Comparison of ENCODE assay signal across 12 mouse cellular contexts in the genomic region with DNA sequence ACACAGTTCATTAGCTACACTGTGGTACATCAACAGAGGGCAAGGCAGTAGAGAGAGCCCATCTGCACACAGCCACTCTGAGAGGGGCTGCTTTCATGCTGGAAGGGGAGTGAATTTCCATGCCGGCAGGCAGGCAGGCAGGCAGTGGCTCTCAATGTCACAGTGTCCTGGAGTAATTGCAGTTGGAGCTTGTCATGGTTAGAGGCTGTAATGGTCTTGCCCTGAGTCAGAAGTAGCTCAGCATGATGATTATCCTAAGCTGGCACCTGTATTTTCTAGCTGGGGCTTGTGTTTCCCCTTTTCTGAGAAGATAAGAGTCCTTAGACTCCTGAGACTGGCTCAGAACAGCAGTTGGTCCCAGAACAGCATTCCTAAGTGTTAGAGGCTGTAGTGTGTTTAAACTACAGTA. TPM values are rescaled to one million over a fixed set of nuclear protein-coding genes. Genes with fewer than 3 reads are reported as not detected.
DNase-seq lines count a peak whose midpoint lies in the region; ATAC-seq and TF ChIP-seq lines count a peak whose summit lies in the region.
"Had no signal": no experiment of that assay in that cellular context is flagged by ENCODE, and none has a peak within 500 bp of the region (broad histone marks: within the 10 kb centered on the region; RNA-seq: fewer than 3 reads in every experiment).

No protein-coding gene starts in this region.

- no peak overlapping the region for H3K4me2 ChIP-seq in heart, embryonic 14.5 days (ENCODE audit: low read length)
- H3K4me2 ChIP-seq in midbrain, embryonic 11.5 days, result no peak overlapping the region
- H3K4me2 ChIP-seq in hindbrain, postnatal 0 days (ENCODE audit: low read depth, low read length), result no peak overlapping the region
- H3K4me2 ChIP-seq: midbrain, embryonic 12.5 days had no signal

- no peak for TF ChIP-seq CTCF in hindbrain, postnatal 0 days (IDR thresholded peaks at IDR 0.05; ENCODE audit: low read depth)
- no peak for TF ChIP-seq CTCF in olfactory bulb, adult 2 months (IDR thresholded peaks at IDR 0.05; ENCODE audit: insufficient read depth, low read depth, low read length)

- no peak overlapping the region for H3K4me3 ChIP-seq in heart, embryonic 14.5 days (ENCODE audit: control insufficient read depth in 1 of 2, insufficient read depth in 1 of 2, low read depth in 1 of 2, low read length in 2 of 2)
- no peak overlapping the region for H3K4me3 ChIP-seq in midbrain, embryonic 11.5 days (ENCODE audit: low read depth, low read length)
- H3K4me3 ChIP-seq in midbrain, embryonic 10.5 days, result no peak overlapping the region
- no peak overlapping the region for H3K4me3 ChIP-seq in hindbrain, postnatal 0 days (ENCODE audit: low read length)
- H3K4me3 ChIP-seq in olfactory bulb, adult 2 months (ENCODE audit: insufficient read depth, low read depth, low read length), result no peak overlapping the region
- H3K4me3 ChIP-seq: midbrain, embryonic 12.5 days had no signal

- 29% methylated on average over 1 of the region's 1 CpGs for WGBS in heart, embryonic 14.5 days
- 53% methylated on average over 1 of the region's 1 CpGs for WGBS in midbrain, embryonic 11.5 days
- 63% methylated on average over 1 of the region's 1 CpGs for WGBS in midbrain, embryonic 10.5 days
- 0% methylated on average over 1 of the region's 1 CpGs for WGBS in hindbrain, postnatal 0 days
- WGBS in olfactory bulb, adult 2 months, result 23% methylated on average over 1 of the region's 1 CpGs

- H3K9me3 ChIP-seq in heart, embryonic 14.5 days (ENCODE audit: control insufficient read depth, low read length), result no peaks in the 10 kb centered on the region
- no peaks in the 10 kb centered on the region for H3K9me3 ChIP-seq in midbrain, embryonic 11.5 days (ENCODE audit: control insufficient read depth, low read length)
- no peaks in the 10 kb centered on the region for H3K9me3 ChIP-seq in midbrain, embryonic 10.5 days (replicated peaks)
- H3K9me3 ChIP-seq in hindbrain, postnatal 0 days (ENCODE audit: low read length), result no peaks in the 10 kb centered on the region
- H3K9me3 ChIP-seq: midbrain, embryonic 12.5 days had no signal

- no peaks in the 10 kb centered on the region for H3K27me3 ChIP-seq in heart, embryonic 14.5 days (ENCODE audit: control insufficient read depth, insufficient read depth, low read length)
- H3K27me3 ChIP-seq in midbrain, embryonic 11.5 days (ENCODE audit: control insufficient read depth, insufficient read depth, low read length), result no peaks in the 10 kb centered on the region
- no peaks in the 10 kb centered on the region for H3K27me3 ChIP-seq in midbrain, embryonic 10.5 days (ENCODE audit: low read depth, poor library complexity, severe bottlenecking)
- H3K27me3 ChIP-seq in hindbrain, postnatal 0 days (ENCODE audit: insufficient read depth, low read length), result no peaks in the 10 kb centered on the region
- H3K27me3 ChIP-seq: midbrain, embryonic 12.5 days had no signal

- peak overlapping the region; percentile 9; the same call in 1 of the 2 replicates for H3K9ac ChIP-seq in heart, embryonic 14.5 days (ENCODE audit: low read length)
- no peak overlapping the region for H3K9ac ChIP-seq in midbrain, embryonic 11.5 days (ENCODE audit: low read length)
- H3K9ac ChIP-seq in hindbrain, postnatal 0 days (replicated peaks; ENCODE audit: low read length), result no peak overlapping the region
- H3K9ac ChIP-seq: midbrain, embryonic 12.5 days had no signal

- DNase-seq in heart, adult 18-20 months, result no peak
- DNase-seq in midbrain, embryonic 11.5 days (ENCODE audit: low spot score, missing footprints), result peak; percentile 69
- DNase-seq in midbrain, embryonic 10.5 days (ENCODE audit: low spot score), result no peak
- no peak for DNase-seq in hindbrain, postnatal 0 days (ENCODE audit: low spot score)
- DNase-seq in left cerebral cortex, adult 9 months (ENCODE audit: low spot score in 2 of 2), result no peak
- DNase-seq: cerebellum, adult 2 months; embryo, embryonic 11 days; spleen, adult 18-20 months had no signal

- no peak for TF ChIP-seq POLR2A in olfactory bulb, adult 2 months (IDR thresholded peaks at IDR 0.05; ENCODE audit: insufficient read depth, low read depth, low read length)

- ATAC-seq in heart, embryonic 14.5 days (ENCODE audit: insufficient number of reproducible peaks, insufficient read depth, low FRiP score, low read depth), result peak; percentile 62
- ATAC-seq in midbrain, embryonic 11.5 days (ENCODE audit: low FRiP score), result no peak
- peak; percentile 38; the same call in 1 of the 2 replicates for ATAC-seq in hindbrain, postnatal 0 days
- ATAC-seq: intestine, embryonic 16.5 days had no signal

- peaks cover 22 to 45% of the 10 kb centered on the region in 2 experiments for H3K4me1 ChIP-seq in heart, embryonic 14.5 days (ENCODE audit: control insufficient read depth in 2 of 2, insufficient read depth in 2 of 2, low read length in 2 of 2)
- H3K4me1 ChIP-seq in midbrain, embryonic 11.5 days (ENCODE audit: control insufficient read depth, insufficient read depth, low read length), result no peaks in the 10 kb centered on the region
- H3K4me1 ChIP-seq in midbrain, embryonic 10.5 days, result peaks cover 14% of the 10 kb centered on the region
- no peaks in the 10 kb centered on the region for H3K4me1 ChIP-seq in hindbrain, postnatal 0 days (ENCODE audit: insufficient read depth, low read length)
- H3K4me1 ChIP-seq in olfactory bulb, adult 2 months (ENCODE audit: control insufficient read depth, insufficient read depth, low read length), result peaks cover 20% of the 10 kb centered on the region

- H3K36me3 ChIP-seq in heart, embryonic 14.5 days (ENCODE audit: control insufficient read depth, insufficient read depth, low read length), result peaks cover 31% of the 10 kb centered on the region
- H3K36me3 ChIP-seq in midbrain, embryonic 11.5 days (ENCODE audit: control insufficient read depth, insufficient read depth, low read length), result no peaks in the 10 kb centered on the region
- H3K36me3 ChIP-seq in midbrain, embryonic 10.5 days, result peaks cover 20% of the 10 kb centered on the region
- H3K36me3 ChIP-seq in hindbrain, postnatal 0 days (ENCODE audit: insufficient read depth, low read length), result peaks cover 9% of the 10 kb centered on the region; the same call in 1 of the 2 replicates

- H3K27ac ChIP-seq in heart, embryonic 14.5 days (replicated peaks in 1 of 2; ENCODE audit: control insufficient read depth in 1 of 2, insufficient read depth in 1 of 2, low read depth in 2 of 2, low read length in 2 of 2), result peak overlapping the region; percentile 79 to 89
- H3K27ac ChIP-seq in midbrain, embryonic 11.5 days (ENCODE audit: low read depth, low read length), result no peak overlapping the region
- H3K27ac ChIP-seq in midbrain, embryonic 10.5 days (replicated peaks), result no peak overlapping the region
- peak overlapping the region; percentile 26; the same call in 1 of the 2 replicates for H3K27ac ChIP-seq in hindbrain, postnatal 0 days
- H3K27ac ChIP-seq in olfactory bulb, adult 2 months (ENCODE audit: insufficient read depth, low read depth, low read length), result 0 out of 2 replicates have a peak overlapping the region, but pooled peaks have one; percentile 40
- H3K27ac ChIP-seq: midbrain, embryonic 12.5 days had no signal

RNA-seq across cellular contexts. Expression of a gene that starts 15.6 kb away (rescaled TPM):
- 57.9 and 65.1 TPM in 2 replicates for polyA plus RNA-seq in heart, embryonic 14.5 days (2014; fragmentation: Nextera tagmentation; extraction: Ambion mirVana)
- 100 to 1,000 TPM; 125 to 130 TPM for total RNA-seq in heart, adult 18-20 months (2021)
- polyA plus RNA-seq in midbrain, embryonic 11.5 days (2014; fragmentation: Nextera tagmentation; extraction: Ambion mirVana), result 41.4 and 41.8 TPM in 2 replicates
- 40.0 and 48.7 TPM in 2 replicates for polyA plus RNA-seq in midbrain, embryonic 10.5 days (2016; fragmentation: Nextera tagmentation; extraction: Ambion mirVana)
- 88.3 and 97.5 TPM in 2 replicates for total RNA-seq in hindbrain, postnatal 0 days (2014; rRNA removed)
- 117 and 122 TPM in 2 replicates for polyA plus RNA-seq in hindbrain, postnatal 0 days (2015; fragmentation: Nextera tagmentation; extraction: Ambion mirVana)
- polyA plus RNA-seq in olfactory bulb, adult 2 months (2012; ENCODE audit: insufficient read depth, insufficient read length, low replicate concordance, missing spikeins), result not detected in 2 replicates

RNA-seq across cellular contexts. Expression of a gene that starts 20.6 kb away (rescaled TPM):
- 74.4 and 76.3 TPM in 2 replicates for polyA plus RNA-seq in heart, embryonic 14.5 days (2014; fragmentation: Nextera tagmentation; extraction: Ambion mirVana)
- total RNA-seq in heart, adult 18-20 months (2021), result 10 to 100 TPM; 55.0 to 62.2 TPM
- 99.4 and 101 TPM in 2 replicates for polyA plus RNA-seq in midbrain, embryonic 11.5 days (2014; fragmentation: Nextera tagmentation; extraction: Ambion mirVana)
- 85.0 and 85.6 TPM in 2 replicates for polyA plus RNA-seq in midbrain, embryonic 10.5 days (2016; fragmentation: Nextera tagmentation; extraction: Ambion mirVana)
- 44.2 and 60.3 TPM in 2 replicates for total RNA-seq in hindbrain, postnatal 0 days (2014; rRNA removed)
- polyA plus RNA-seq in hindbrain, postnatal 0 days (2015; fragmentation: Nextera tagmentation; extraction: Ambion mirVana), result 63.4 and 64.4 TPM in 2 replicates
- not detected in 2 replicates for polyA plus RNA-seq in olfactory bulb, adult 2 months (2012; ENCODE audit: insufficient read depth, insufficient read length, low replicate concordance, missing spikeins)

RNA-seq across cellular contexts. Expression of a gene that starts 26.5 kb away (rescaled TPM):
- 21.7 and 23.0 TPM in 2 replicates for polyA plus RNA-seq in heart, embryonic 14.5 days (2014; fragmentation: Nextera tagmentation; extraction: Ambion mirVana)
- total RNA-seq in heart, adult 18-20 months (2021), result 10 to 100 TPM; 58.1 to 67.1 TPM
- 0.08 TPM in 1 of 2 replicates, not detected in the other for polyA plus RNA-seq in midbrain, embryonic 11.5 days (2014; fragmentation: Nextera tagmentation; extraction: Ambion mirVana)
- polyA plus RNA-seq in midbrain, embryonic 10.5 days (2016; fragmentation: Nextera tagmentation; extraction: Ambion mirVana), result not detected in 2 replicates
- total RNA-seq in hindbrain, postnatal 0 days (2014; rRNA removed), result 0.21 TPM in 1 of 2 replicates, not detected in the other
- polyA plus RNA-seq in hindbrain, postnatal 0 days (2015; fragmentation: Nextera tagmentation; extraction: Ambion mirVana), result not detected in 2 replicates
- polyA plus RNA-seq in olfactory bulb, adult 2 months (2012; ENCODE audit: insufficient read depth, insufficient read length, low replicate concordance, missing spikeins), result not detected in 2 replicates
- polyA plus RNA-seq: midbrain, embryonic 12.5 days had no signal

RNA-seq across cellular contexts. Expression of a gene that starts 47.2 kb away (rescaled TPM):
- polyA plus RNA-seq in heart, embryonic 14.5 days (2014; fragmentation: Nextera tagmentation; extraction: Ambion mirVana), result 22.7 and 25.1 TPM in 2 replicates
- 10 to 100 TPM; 38.2 to 40.5 TPM for total RNA-seq in heart, adult 18-20 months (2021)
- polyA plus RNA-seq in midbrain, embryonic 11.5 days (2014; fragmentation: Nextera tagmentation; extraction: Ambion mirVana), result 29.9 and 34.6 TPM in 2 replicates
- 24.1 and 28.8 TPM in 2 replicates for polyA plus RNA-seq in midbrain, embryonic 10.5 days (2016; fragmentation: Nextera tagmentation; extraction: Ambion mirVana)
- 15.9 and 19.8 TPM in 2 replicates for total RNA-seq in hindbrain, postnatal 0 days (2014; rRNA removed)
- 50.8 and 53.5 TPM in 2 replicates for polyA plus RNA-seq in hindbrain, postnatal 0 days (2015; fragmentation: Nextera tagmentation; extraction: Ambion mirVana)
- not detected in 2 replicates for polyA plus RNA-seq in olfactory bulb, adult 2 months (2012; ENCODE audit: insufficient read depth, insufficient read length, low replicate concordance, missing spikeins)

Comparison
In these comparisons a context has a peak if more than half of its experiments do, and no peak if none do; other contexts are left out.
1. H3K27ac ChIP-seq: peak in heart, embryonic 14.5 days (2 of 2), hindbrain, postnatal 0 days (single experiment) and olfactory bulb, adult 2 months (single experiment); none in midbrain, embryonic 11.5 days (single experiment) and midbrain, embryonic 10.5 days (single experiment).
2. RNA of a gene that starts 26.5 kb away (polyA plus RNA-seq): 21.7 to 23.0 TPM in heart, embryonic 14.5 days; 0.08 TPM in midbrain, embryonic 11.5 days, not detected in hindbrain, postnatal 0 days, not detected in midbrain, embryonic 10.5 days and not detected in olfactory bulb, adult 2 months; every median in the first group is over 10 times any median in the second.